Mouse (Mus musculus): ENCODE results near the gene Gigyf1.

GRCm38 (mm10) chr5:137568223-137568798 lies 50.0 kb downstream of the Gigyf1 start:
- TF ChIP-seq TAL1 (IDR thresholded peaks at IDR 0.05; ENCODE audit: low read length) (no peak), GATA1 (IDR thresholded peaks at IDR 0.05; ENCODE audit: low read length) (no peak)
